Mouse (Mus musculus) midbrain, embryonic 14.5 days (tissue): Measurements from ENCODE around the gene Copz2. TPM values are rescaled to one million over a fixed set of nuclear protein-coding genes. Genes with fewer than 3 reads are reported as not detected.
A peak's percentile ranks its signal among the peaks of the same experiment; 100 is the strongest.

Source experiments
- ATAC-seq: fragments of 200-750 bp; cut with Nextera tagmentation; 2 replicates; pipeline ENCODE4 v1.8.0; 2017; ENCODE audit warnings: moderate number of reproducible peaks, moderate library complexity; ENCODE audit not compliant: low FRiP score, low TSS enrichment
- DNase-seq: peaks from one replicate; pipeline ENCODE4 v3.0.0-alpha.2; 2015
- H3K27ac ChIP-seq: fragments of 300-500 bp; sonication (generic); replicated peaks from 2 replicates; pipeline ENCODE4 v1.5.1; 2014; ENCODE audit warnings: mild to moderate bottlenecking, low read depth, low read length, moderate library complexity
- H3K27me3 ChIP-seq: fragments of 300-500 bp; sonication (generic); 2 replicates; pipeline ENCODE4 v1.6.1; 2014; ENCODE audit warnings: low read length, control low read depth, mixed read lengths; ENCODE audit not compliant: control insufficient read depth, insufficient read depth
- H3K36me3 ChIP-seq: fragments of 300-500 bp; sonication (generic); 2 replicates; pipeline ENCODE4 v1.6.1; 2014; ENCODE audit warnings: low read length, control low read depth; ENCODE audit not compliant: control insufficient read depth, insufficient read depth
- H3K4me1 ChIP-seq: fragments of 300-500 bp; sonication (generic); 2 replicates; pipeline ENCODE4 v1.6.1; 2014; ENCODE audit warnings: mild to moderate bottlenecking, antibody characterized with exemption, low read length, control low read depth; ENCODE audit not compliant: control insufficient read depth, insufficient read depth
- H3K4me2 ChIP-seq: fragments of 300-500 bp; sonication (generic); 2 replicates; pipeline ENCODE4 v1.6.1; 2014; ENCODE audit warnings: mild to moderate bottlenecking, low read length, moderate library complexity
- H3K4me3 ChIP-seq: fragments of 300-500 bp; sonication (generic); replicated peaks from 2 replicates; pipeline ENCODE4 v1.5.1; 2014; ENCODE audit warnings: low read depth, low read length
- H3K9ac ChIP-seq: fragments of 300-500 bp; sonication (generic); replicated peaks from 2 replicates; pipeline ENCODE4 v1.6.1; 2014; ENCODE audit warnings: mild to moderate bottlenecking, low read length, moderate library complexity
- H3K9me3 ChIP-seq: fragments of 300-500 bp; sonication (generic); 2 replicates; pipeline ENCODE4 v1.6.1; 2016; ENCODE audit warnings: low read length, control low read depth, mixed read lengths; ENCODE audit not compliant: control insufficient read depth
- WGBS: fragments of 180-500 bp; shearing (Covaris S2); extraction: QIAGEN DNeasy Blood & Tissue Kit; methylation state at CpG from one replicate; pipeline ENCODE4 v1.1.7; 2014; 5-methylcytosine and 5-hydroxymethylcytosine counted together
- polyA plus RNA-seq: library from polyadenylated mRNA; unstranded; fragments of >200 nt; fragmentation: Nextera tagmentation; extraction: Ambion mirVana; gene quantifications from 2 replicates; pipeline ENCODE4 v1.2.1, GENCODE M21; 2014

Copz2 gene
- polyA plus RNA-seq, 1 experiment from 2014 or later = 16.0 TPM

DNA sequence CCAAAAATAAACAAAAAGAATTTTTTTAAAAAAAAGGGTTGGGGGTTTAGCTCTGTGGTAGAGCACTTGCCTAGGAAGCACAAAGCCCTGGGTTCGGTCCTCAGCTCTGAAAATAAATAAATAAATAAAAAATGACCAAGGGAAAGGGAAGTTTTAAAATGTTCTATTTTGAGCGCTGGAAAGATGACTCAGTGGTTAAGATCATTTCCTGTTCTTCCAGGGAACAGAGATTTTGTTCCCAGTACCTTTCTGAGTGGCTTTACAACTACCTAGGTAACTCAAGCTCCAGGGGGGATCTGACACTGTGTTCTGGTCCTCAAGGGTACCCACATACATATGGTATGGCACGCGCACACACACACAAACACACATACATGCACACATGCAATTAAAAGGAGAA is 46.2 kb downstream of the Copz2 start:
- 95% methylated on average over 4 of the region's 4 CpGs for WGBS

GRCm38 (mm10) chr11:96899449-96900306 is 50.0 kb downstream of the Copz2 start:
- WGBS = 18% methylated on average over 13 of the region's 13 CpGs
- Histone ChIP-seq H3K4me1 (peaks cover 60% of the 10 kb centered on the region), H3K4me3 (no peak overlapping the region), H3K27me3 (no peaks in the 10 kb centered on the region), H3K9ac (no peak overlapping the region), H3K9me3 (no peaks in the 10 kb centered on the region), H3K27ac (peak overlapping the region; percentile 77), H3K36me3 (no peaks in the 10 kb centered on the region), H3K4me2 (peak overlapping the region; percentile 18)
- peak; percentile 59; the same call in 1 of the 2 replicates for ATAC-seq
- peak; percentile 68 for DNase-seq

More for the DNA sequence above, 46.2 kb downstream of the Copz2 start:
- Histone ChIP-seq H3K4me1 (peaks cover 40% of the 10 kb centered on the region), H3K27ac (no peak overlapping the region), H3K27me3 (no peaks in the 10 kb centered on the region), H3K9me3 (no peaks in the 10 kb centered on the region), H3K4me3 (no peak overlapping the region), H3K36me3 (no peaks in the 10 kb centered on the region), H3K4me2 (no peak overlapping the region), H3K9ac (no peak overlapping the region)
- ATAC-seq = no peak
- DNase-seq = no peak

DNA sequence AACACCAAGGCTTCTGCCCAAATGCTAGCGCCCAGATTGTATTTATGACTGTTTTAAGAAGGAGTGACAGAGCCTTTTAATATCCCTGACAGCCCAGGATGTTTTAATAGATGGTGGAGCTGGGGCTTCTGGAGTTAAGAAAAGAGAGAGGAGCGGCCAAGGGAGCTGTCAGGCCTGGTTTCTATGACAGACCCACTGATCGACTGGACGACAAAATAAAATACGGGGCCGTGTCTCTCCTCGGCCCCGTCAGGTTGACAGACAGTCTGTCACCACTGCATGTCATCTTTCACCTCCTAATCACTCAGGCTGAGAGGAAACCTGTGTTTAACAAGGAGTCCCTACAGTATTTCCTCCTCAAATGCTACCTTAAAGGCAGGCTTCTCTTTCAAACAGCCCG is 51.7 kb downstream of the Copz2 start:
- no peak overlapping the region for H3K9ac ChIP-seq
- H3K4me1 ChIP-seq = peaks cover 66% of the 10 kb centered on the region
- WGBS = 20% methylated on average over 9 of the region's 9 CpGs
- no peak overlapping the region for H3K4me2 ChIP-seq
- peak overlapping the region; percentile 43; the same call in 1 of the 2 replicates for H3K27ac ChIP-seq
- DNase-seq = no peak
- H3K4me3 ChIP-seq = no peak overlapping the region
- ATAC-seq = no peak
- no peaks in the 10 kb centered on the region for H3K27me3 ChIP-seq
- H3K9me3 ChIP-seq = no peaks in the 10 kb centered on the region
- no peaks in the 10 kb centered on the region for H3K36me3 ChIP-seq

GRCm38 (mm10) chr11:96902639-96903635 is 53.3 kb downstream of the Copz2 start:
- DNase-seq (peak; percentile 86), ATAC-seq (peak; percentile 74)
- H3K9ac ChIP-seq = no peak overlapping the region
- H3K4me1 ChIP-seq = peaks cover 73% of the 10 kb centered on the region
- 4% methylated on average over 16 of the region's 16 CpGs for WGBS
- no peaks in the 10 kb centered on the region for H3K27me3 ChIP-seq
- peak overlapping the region; percentile 81 for H3K27ac ChIP-seq
- H3K4me3 ChIP-seq = no peak overlapping the region
- no peak overlapping the region for H3K4me2 ChIP-seq
- no peaks in the 10 kb centered on the region for H3K9me3 ChIP-seq
- H3K36me3 ChIP-seq = peaks cover 8% of the 10 kb centered on the region

GRCm38 (mm10) chr11:96906431-96907161 is 56.9 kb downstream of the Copz2 start:
- WGBS = 30% methylated on average over 15 of the region's 15 CpGs
- no peak overlapping the region for H3K4me2 ChIP-seq
- ATAC-seq (no peak), DNase-seq (no peak)
- H3K9me3 ChIP-seq = no peaks in the 10 kb centered on the region
- H3K9ac ChIP-seq = no peak overlapping the region; the same call in 1 of the 2 replicates
- no peak overlapping the region for H3K4me3 ChIP-seq
- H3K27me3 ChIP-seq = no peaks in the 10 kb centered on the region
- peaks cover 35% of the 10 kb centered on the region for H3K36me3 ChIP-seq
- peak overlapping the region; percentile 71 for H3K27ac ChIP-seq
- peaks cover 55% of the 10 kb centered on the region for H3K4me1 ChIP-seq

- no peaks in the 10 kb centered on the region for H3K9me3 ChIP-seq
- H3K27me3 ChIP-seq = no peaks in the 10 kb centered on the region
- H3K4me2 ChIP-seq = no peak overlapping the region
- DNase-seq = no peak
- H3K4me3 ChIP-seq = no peak overlapping the region
- no peak for ATAC-seq
- peaks cover 43% of the 10 kb centered on the region for H3K36me3 ChIP-seq
- H3K4me1 ChIP-seq = peaks cover 35% of the 10 kb centered on the region
- H3K9ac ChIP-seq = no peak overlapping the region; the same call in 1 of the 2 replicates
- no peak overlapping the region for H3K27ac ChIP-seq
- WGBS = 86% methylated on average over 12 of the region's 12 CpGs
Observed at GRCm38 (mm10) chr11:96908594-96908993, 58.9 kb downstream of the Copz2 start.

GRCm38 (mm10) chr11:96910003-96910402 is 60.3 kb downstream of the Copz2 start:
- Histone ChIP-seq H3K27ac (no peak overlapping the region), H3K36me3 (peaks cover 43% of the 10 kb centered on the region), H3K9ac (no peak overlapping the region), H3K4me3 (no peak overlapping the region), H3K4me2 (no peak overlapping the region), H3K27me3 (no peaks in the 10 kb centered on the region), H3K4me1 (peaks cover 31% of the 10 kb centered on the region), H3K9me3 (no peaks in the 10 kb centered on the region)
- DNase-seq (peak; percentile 93), ATAC-seq (peak; percentile 71)
- 21% methylated on average over 7 of the region's 7 CpGs for WGBS
